Mouse (Mus musculus) embryonic facial prominence, embryonic 11.5 days (tissue): Measurements from ENCODE around the gene Dcbld2. TPM values are rescaled to one million over a fixed set of nuclear protein-coding genes. Genes with fewer than 3 reads are reported as not detected.

Experiments used
- ATAC-seq: fragments of 200-750 bp; cut with Nextera tagmentation; replicated peaks from 2 replicates; pipeline ENCODE4 v1.8.0; 2017; ENCODE audit warnings: low read depth; ENCODE audit not compliant: insufficient number of reproducible peaks, low FRiP score, low TSS enrichment
- DNase-seq: peaks from one replicate; pipeline ENCODE4 v3.0.0-alpha.2; 2015; ENCODE audit warnings: low spot score
- H3K27ac ChIP-seq: fragments of 300-500 bp; sonication (generic); replicated peaks from 2 replicates; pipeline ENCODE4 v1.5.1; 2014; ENCODE audit warnings: mild to moderate bottlenecking, low read depth, low read length, control low read depth
- H3K27me3 ChIP-seq: fragments of 300-500 bp; sonication (generic); 2 replicates; pipeline ENCODE4 v1.6.1; 2014; ENCODE audit warnings: mild to moderate bottlenecking, low read length, moderate library complexity, mixed read lengths; ENCODE audit not compliant: control insufficient read depth, insufficient read depth
- H3K36me3 ChIP-seq: fragments of 300-500 bp; sonication (generic); replicated peaks from 2 replicates; pipeline ENCODE4 v1.6.1; 2014; ENCODE audit warnings: low read depth, mild to moderate bottlenecking, low read length, moderate library complexity, mixed read lengths; ENCODE audit not compliant: control insufficient read depth, insufficient read depth
- H3K4me1 ChIP-seq: fragments of 300-500 bp; sonication (generic); 2 replicates; pipeline ENCODE4 v1.6.1; 2014; ENCODE audit warnings: low read length, mixed read lengths; ENCODE audit not compliant: control insufficient read depth, insufficient read depth
- H3K4me2 ChIP-seq: fragments of 300-500 bp; sonication (generic); 2 replicates; pipeline ENCODE4 v1.6.1; 2014; ENCODE audit warnings: low read depth, mild to moderate bottlenecking, control low read depth, low read length, moderate library complexity
- H3K4me3 ChIP-seq: fragments of 300-500 bp; sonication (generic); 2 replicates; pipeline ENCODE4 v1.5.1; 2014; ENCODE audit warnings: low read depth, low read length, control low read depth
- H3K9ac ChIP-seq: fragments of 300-500 bp; sonication (generic); replicated peaks from 2 replicates; pipeline ENCODE4 v1.6.1; 2014; ENCODE audit warnings: mild to moderate bottlenecking, control low read depth, low read length
- H3K9me3 ChIP-seq: fragments of 300-500 bp; sonication (generic); replicated peaks from 2 replicates; pipeline ENCODE4 v1.6.1; 2016; ENCODE audit warnings: mild to moderate bottlenecking, low read length, inconsistent platforms, mixed read lengths; ENCODE audit not compliant: control insufficient read depth
- WGBS: fragments of 180-500 bp; shearing (Covaris S2); extraction: QIAGEN DNeasy Blood & Tissue Kit; methylation state at CpG from one replicate; pipeline ENCODE4 v1.1.7; 2014; 5-methylcytosine and 5-hydroxymethylcytosine counted together
- polyA plus RNA-seq: library from polyadenylated mRNA; unstranded; fragments of >200 nt; fragmentation: Nextera tagmentation; extraction: Ambion mirVana; gene quantifications from 2 replicates; pipeline ENCODE4 v1.2.1, GENCODE M21; 2014

Dcbld2 gene
- polyA plus RNA-seq, 1 experiment from 2014 or later, result 15.3 TPM

- 83% methylated on average over 7 of the region's 7 CpGs for WGBS
Observed at GRCm38 (mm10) chr16:58430246-58430645, 22.0 kb downstream of the Dcbld2 start.

GRCm38 (mm10) chr16:58432384-58432783 is 24.1 kb downstream of the Dcbld2 start:
- no peak for ATAC-seq
- Histone ChIP-seq H3K4me2 (no peak overlapping the region), H3K4me3 (no peak overlapping the region), H3K36me3 (no peaks in the 10 kb centered on the region), H3K27me3 (no peaks in the 10 kb centered on the region), H3K4me1 (no peaks in the 10 kb centered on the region), H3K27ac (no peak overlapping the region), H3K9me3 (no peaks in the 10 kb centered on the region), H3K9ac (no peak overlapping the region)
- DNase-seq, result no peak
- 97% methylated on average over 1 of the region's 1 CpGs for WGBS

More at GRCm38 (mm10) chr16:58430246-58430645, 22.0 kb downstream of the Dcbld2 start:
- no peaks in the 10 kb centered on the region for H3K36me3 ChIP-seq
- H3K27me3 ChIP-seq, result no peaks in the 10 kb centered on the region
- H3K4me1 ChIP-seq, result no peaks in the 10 kb centered on the region
- H3K9ac ChIP-seq, result no peak overlapping the region
- H3K4me2 ChIP-seq, result no peak overlapping the region
- ATAC-seq (no peak), DNase-seq (no peak)
- H3K27ac ChIP-seq, result no peak overlapping the region
- H3K9me3 ChIP-seq, result no peaks in the 10 kb centered on the region
- H3K4me3 ChIP-seq, result no peak overlapping the region

- Histone ChIP-seq H3K9me3 (no peaks in the 10 kb centered on the region), H3K4me3 (no peak overlapping the region), H3K4me2 (no peak overlapping the region), H3K27ac (no peak overlapping the region), H3K36me3 (no peaks in the 10 kb centered on the region; the same call in 1 of the 2 replicates), H3K9ac (no peak overlapping the region), H3K4me1 (no peaks in the 10 kb centered on the region), H3K27me3 (no peaks in the 10 kb centered on the region)
- WGBS, result 70% methylated on average over 6 of the region's 6 CpGs
- ATAC-seq, result no peak
- DNase-seq, result no peak
Observed at GRCm38 (mm10) chr16:58444735-58445134, 36.5 kb downstream of the Dcbld2 start.

GRCm38 (mm10) chr16:58446281-58447259 is 38.3 kb downstream of the Dcbld2 start:
- Histone ChIP-seq H3K4me3 (no peak overlapping the region), H3K9ac (no peak overlapping the region), H3K27ac (no peak overlapping the region), H3K36me3 (no peaks in the 10 kb centered on the region; the same call in 1 of the 2 replicates), H3K9me3 (no peaks in the 10 kb centered on the region), H3K27me3 (no peaks in the 10 kb centered on the region), H3K4me2 (no peak overlapping the region), H3K4me1 (no peaks in the 10 kb centered on the region)
- 92% methylated on average over 4 of the region's 4 CpGs for WGBS
- ATAC-seq (no peak), DNase-seq (no peak)

GRCm38 (mm10) chr16:58449073-58449472 is 40.8 kb downstream of the Dcbld2 start:
- DNase-seq (no peak), ATAC-seq (no peak)
- WGBS, result 89% methylated on average over 4 of the region's 4 CpGs
- no peak overlapping the region for H3K4me3 ChIP-seq
- no peak overlapping the region for H3K4me2 ChIP-seq
- H3K27ac ChIP-seq, result no peak overlapping the region
- H3K9me3 ChIP-seq, result no peaks in the 10 kb centered on the region
- H3K9ac ChIP-seq, result no peak overlapping the region
- H3K36me3 ChIP-seq, result no peaks in the 10 kb centered on the region
- H3K27me3 ChIP-seq, result no peaks in the 10 kb centered on the region
- no peaks in the 10 kb centered on the region for H3K4me1 ChIP-seq

GRCm38 (mm10) chr16:58450648-58451047 is 42.4 kb downstream of the Dcbld2 start:
- 73% methylated on average over 6 of the region's 6 CpGs for WGBS

GRCm38 (mm10) chr16:58451647-58452046 is 43.4 kb downstream of the Dcbld2 start:
- no peaks in the 10 kb centered on the region for H3K4me1 ChIP-seq
- 89% methylated on average over 5 of the region's 5 CpGs for WGBS
- no peak overlapping the region for H3K4me3 ChIP-seq
- H3K27me3 ChIP-seq, result no peaks in the 10 kb centered on the region
- H3K4me2 ChIP-seq, result no peak overlapping the region
- ATAC-seq, result no peak
- no peaks in the 10 kb centered on the region for H3K9me3 ChIP-seq
- no peak overlapping the region for H3K9ac ChIP-seq
- no peaks in the 10 kb centered on the region for H3K36me3 ChIP-seq
- no peak for DNase-seq
- no peak overlapping the region for H3K27ac ChIP-seq

More at GRCm38 (mm10) chr16:58450648-58451047, 42.4 kb downstream of the Dcbld2 start:
- no peak overlapping the region for H3K4me2 ChIP-seq
- no peaks in the 10 kb centered on the region for H3K9me3 ChIP-seq
- H3K36me3 ChIP-seq, result no peaks in the 10 kb centered on the region
- no peak for ATAC-seq
- no peak for DNase-seq
- H3K9ac ChIP-seq, result no peak overlapping the region
- H3K27ac ChIP-seq, result no peak overlapping the region
- H3K27me3 ChIP-seq, result no peaks in the 10 kb centered on the region
- H3K4me3 ChIP-seq, result no peak overlapping the region
- no peaks in the 10 kb centered on the region for H3K4me1 ChIP-seq

- Histone ChIP-seq H3K4me1 (no peaks in the 10 kb centered on the region), H3K36me3 (no peaks in the 10 kb centered on the region), H3K27ac (no peak overlapping the region), H3K27me3 (no peaks in the 10 kb centered on the region), H3K9me3 (no peaks in the 10 kb centered on the region), H3K4me3 (no peak overlapping the region), H3K4me2 (no peak overlapping the region), H3K9ac (no peak overlapping the region)
- ATAC-seq (no peak), DNase-seq (no peak)
- 83% methylated on average over 3 of the region's 3 CpGs for WGBS
Observed at GRCm38 (mm10) chr16:58453138-58453537, 44.9 kb downstream of the Dcbld2 start.
